Mouse (Mus musculus): ENCODE results near the gene Plekho2.

- no peak for TF ChIP-seq CTCF (IDR thresholded peaks at IDR 0.05; ENCODE audit: borderline replicate concordance, insufficient read depth, low read depth, low read length)
- no peak for TF ChIP-seq POLR2A (IDR thresholded peaks at IDR 0.05; ENCODE audit: borderline replicate concordance, insufficient read depth, low read length)
These were observed 50.2 kb downstream of the Plekho2 start for GRCm38 (mm10) chr9:65529659-65530058.
